Mouse (Mus musculus): ENCODE measurements at regions not wholly inside any gene's neighbourhood (a gene's known extent, or its start where the extent isn't known, plus 50 kb on each side); places are given as distances from the start of the nearest gene placed in this dataset.

GRCm38 (mm10) chr8:128559004-128559662 lies 126.3 kb upstream of the Itgb1 start:
- Histone ChIP-seq H3K9me3 (ENCODE audit: control insufficient read depth, low read length) (no peaks in the 10 kb centered on the region), H3K4me3 (ENCODE audit: low read depth, low read length) (no peak overlapping the region), H3K36me3 (ENCODE audit: control insufficient read depth, insufficient read depth, low read length) (no peaks in the 10 kb centered on the region), H3K4me1 (replicated peaks; ENCODE audit: control insufficient read depth, insufficient read depth, low read length) (no peaks in the 10 kb centered on the region), H3K4me2 (replicated peaks; ENCODE audit: low read depth, low read length) (no peak overlapping the region), H3K9ac (ENCODE audit: low read depth, low read length) (no peak overlapping the region), H3K27ac (ENCODE audit: low read depth, low read length) (no peak overlapping the region), H3K27me3 (ENCODE audit: control insufficient read depth, insufficient read depth, low read length) (no peaks in the 10 kb centered on the region)
- 95% methylated on average over 1 of the region's 1 CpGs for WGBS
- ATAC-seq (ENCODE audit: low FRiP score) (no peak), DNase-seq (ENCODE audit: low spot score) (no peak)

GRCm38 (mm10) chr8:128560418-128560817 lies 125.0 kb upstream of the Itgb1 start:
- no peak for DNase-seq (ENCODE audit: low spot score)
- no peak for ATAC-seq (ENCODE audit: low FRiP score)
- no peak overlapping the region for H3K4me3 ChIP-seq (ENCODE audit: low read depth, low read length)
- no peak overlapping the region for H3K4me2 ChIP-seq (replicated peaks; ENCODE audit: low read depth, low read length)
- no peaks in the 10 kb centered on the region for H3K4me1 ChIP-seq (replicated peaks; ENCODE audit: control insufficient read depth, insufficient read depth, low read length)
- 86% methylated on average over 2 of the region's 2 CpGs for WGBS
- H3K27ac ChIP-seq (ENCODE audit: low read depth, low read length), result no peak overlapping the region
- H3K36me3 ChIP-seq (ENCODE audit: control insufficient read depth, insufficient read depth, low read length), result no peaks in the 10 kb centered on the region
- H3K9me3 ChIP-seq (ENCODE audit: control insufficient read depth, low read length), result no peaks in the 10 kb centered on the region
- no peak overlapping the region for H3K9ac ChIP-seq (ENCODE audit: low read depth, low read length)
- H3K27me3 ChIP-seq (ENCODE audit: control insufficient read depth, insufficient read depth, low read length), result no peaks in the 10 kb centered on the region

- Histone ChIP-seq H3K36me3 (ENCODE audit: control insufficient read depth, insufficient read depth, low read length) (no peaks in the 10 kb centered on the region), H3K9ac (ENCODE audit: low read depth, low read length) (no peak overlapping the region), H3K9me3 (ENCODE audit: control insufficient read depth, low read length) (no peaks in the 10 kb centered on the region), H3K27me3 (ENCODE audit: control insufficient read depth, insufficient read depth, low read length) (no peaks in the 10 kb centered on the region), H3K4me3 (ENCODE audit: low read depth, low read length) (no peak overlapping the region), H3K4me1 (replicated peaks; ENCODE audit: control insufficient read depth, insufficient read depth, low read length) (no peaks in the 10 kb centered on the region), H3K27ac (ENCODE audit: low read depth, low read length) (no peak overlapping the region), H3K4me2 (replicated peaks; ENCODE audit: low read depth, low read length) (no peak overlapping the region)
- WGBS, result 89% methylated on average over 1 of the region's 1 CpGs
- DNase-seq (ENCODE audit: low spot score), result no peak
- ATAC-seq (ENCODE audit: low FRiP score), result no peak
These were observed 124.4 kb upstream of the Itgb1 start for GRCm38 (mm10) chr8:128561016-128561415.

- Histone ChIP-seq H3K27me3 (ENCODE audit: control insufficient read depth, insufficient read depth, low read length) (no peaks in the 10 kb centered on the region), H3K36me3 (ENCODE audit: control insufficient read depth, insufficient read depth, low read length) (no peaks in the 10 kb centered on the region), H3K9me3 (ENCODE audit: control insufficient read depth, low read length) (no peaks in the 10 kb centered on the region), H3K4me3 (ENCODE audit: low read depth, low read length) (no peak overlapping the region), H3K27ac (ENCODE audit: low read depth, low read length) (no peak overlapping the region), H3K4me2 (replicated peaks; ENCODE audit: low read depth, low read length) (no peak overlapping the region), H3K4me1 (replicated peaks; ENCODE audit: control insufficient read depth, insufficient read depth, low read length) (no peaks in the 10 kb centered on the region), H3K9ac (ENCODE audit: low read depth, low read length) (no peak overlapping the region)
- no peak for DNase-seq (ENCODE audit: low spot score)
- ATAC-seq (ENCODE audit: low FRiP score), result no peak
- 55% methylated on average over 3 of the region's 3 CpGs for WGBS
These were observed 122.8 kb upstream of the Itgb1 start for GRCm38 (mm10) chr8:128562625-128563024.

GRCm38 (mm10) chr8:128563744-128564143 lies 121.7 kb upstream of the Itgb1 start:
- no peak overlapping the region for H3K9ac ChIP-seq (ENCODE audit: low read depth, low read length)
- ATAC-seq (ENCODE audit: low FRiP score) (no peak), DNase-seq (ENCODE audit: low spot score) (no peak)
- 23% methylated on average over 3 of the region's 3 CpGs for WGBS
- no peaks in the 10 kb centered on the region for H3K27me3 ChIP-seq (ENCODE audit: control insufficient read depth, insufficient read depth, low read length)
- no peak overlapping the region for H3K27ac ChIP-seq (ENCODE audit: low read depth, low read length)
- H3K4me2 ChIP-seq (replicated peaks; ENCODE audit: low read depth, low read length), result no peak overlapping the region
- H3K4me3 ChIP-seq (ENCODE audit: low read depth, low read length), result no peak overlapping the region
- no peaks in the 10 kb centered on the region for H3K4me1 ChIP-seq (replicated peaks; ENCODE audit: control insufficient read depth, insufficient read depth, low read length)
- H3K36me3 ChIP-seq (ENCODE audit: control insufficient read depth, insufficient read depth, low read length), result no peaks in the 10 kb centered on the region
- H3K9me3 ChIP-seq (ENCODE audit: control insufficient read depth, low read length), result no peaks in the 10 kb centered on the region

DNA sequence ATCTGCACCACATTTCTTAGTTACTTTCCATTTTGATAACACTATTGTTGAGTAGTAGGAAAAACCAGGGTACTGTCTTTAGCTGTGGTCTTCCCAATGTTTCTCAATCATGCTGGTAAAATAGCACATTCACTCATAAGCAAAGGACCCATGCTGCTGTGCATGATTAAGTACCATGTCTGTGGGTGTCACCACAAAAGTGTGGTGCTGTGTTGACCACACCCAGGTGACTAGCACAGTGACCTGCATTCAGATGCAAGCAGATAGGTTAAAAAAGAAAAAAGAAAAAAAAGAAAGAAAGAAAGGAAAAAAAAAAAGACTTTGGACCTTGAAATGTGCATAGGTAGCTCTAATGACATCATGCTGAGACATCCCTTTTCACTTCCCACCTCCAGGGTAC lies 113.2 kb upstream of the Itgb1 start:
- Histone ChIP-seq H3K4me2 (replicated peaks; ENCODE audit: low read depth, low read length) (no peak overlapping the region), H3K9ac (ENCODE audit: low read depth, low read length) (no peak overlapping the region), H3K36me3 (ENCODE audit: control insufficient read depth, insufficient read depth, low read length) (no peaks in the 10 kb centered on the region), H3K27me3 (ENCODE audit: control insufficient read depth, insufficient read depth, low read length) (no peaks in the 10 kb centered on the region), H3K4me1 (replicated peaks; ENCODE audit: control insufficient read depth, insufficient read depth, low read length) (no peaks in the 10 kb centered on the region), H3K27ac (ENCODE audit: low read depth, low read length) (no peak overlapping the region), H3K4me3 (ENCODE audit: low read depth, low read length) (no peak overlapping the region), H3K9me3 (ENCODE audit: control insufficient read depth, low read length) (no peaks in the 10 kb centered on the region)
- no peak for DNase-seq (ENCODE audit: low spot score)
- ATAC-seq (ENCODE audit: low FRiP score), result no peak

DNA sequence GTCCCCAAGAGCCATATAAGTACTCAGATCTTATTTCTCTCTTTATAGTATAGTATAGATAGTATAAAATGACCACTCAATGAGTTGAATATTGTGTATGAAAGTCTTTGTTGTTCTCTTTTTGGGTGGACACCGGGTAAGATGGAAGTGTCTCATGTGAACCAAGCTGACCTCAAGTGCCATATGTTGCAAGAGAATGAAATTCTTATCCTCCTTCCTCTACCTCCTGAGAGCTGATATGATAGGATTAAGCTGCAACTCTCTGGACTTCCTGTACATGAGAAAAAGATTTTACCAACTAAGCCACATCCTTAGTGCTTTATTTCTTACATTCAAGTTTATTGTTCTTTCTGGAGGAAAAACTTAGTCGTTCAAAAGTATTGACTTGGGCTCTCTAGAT lies 91.3 kb upstream of the Itgb1 start:
- no peaks in the 10 kb centered on the region for H3K9me3 ChIP-seq (ENCODE audit: control insufficient read depth, low read length)
- H3K9ac ChIP-seq (ENCODE audit: low read depth, low read length), result no peak overlapping the region
- no peak overlapping the region for H3K27ac ChIP-seq (ENCODE audit: low read depth, low read length)
- no peaks in the 10 kb centered on the region for H3K4me1 ChIP-seq (replicated peaks; ENCODE audit: control insufficient read depth, insufficient read depth, low read length)
- no peak overlapping the region for H3K4me2 ChIP-seq (replicated peaks; ENCODE audit: low read depth, low read length)
- H3K27me3 ChIP-seq (ENCODE audit: control insufficient read depth, insufficient read depth, low read length), result no peaks in the 10 kb centered on the region
- ATAC-seq (ENCODE audit: low FRiP score) (no peak), DNase-seq (ENCODE audit: low spot score) (no peak)
- WGBS, result 73% methylated on average over 2 of the region's 2 CpGs
- H3K4me3 ChIP-seq (ENCODE audit: low read depth, low read length), result no peak overlapping the region
- no peaks in the 10 kb centered on the region for H3K36me3 ChIP-seq (ENCODE audit: control insufficient read depth, insufficient read depth, low read length)

DNA sequence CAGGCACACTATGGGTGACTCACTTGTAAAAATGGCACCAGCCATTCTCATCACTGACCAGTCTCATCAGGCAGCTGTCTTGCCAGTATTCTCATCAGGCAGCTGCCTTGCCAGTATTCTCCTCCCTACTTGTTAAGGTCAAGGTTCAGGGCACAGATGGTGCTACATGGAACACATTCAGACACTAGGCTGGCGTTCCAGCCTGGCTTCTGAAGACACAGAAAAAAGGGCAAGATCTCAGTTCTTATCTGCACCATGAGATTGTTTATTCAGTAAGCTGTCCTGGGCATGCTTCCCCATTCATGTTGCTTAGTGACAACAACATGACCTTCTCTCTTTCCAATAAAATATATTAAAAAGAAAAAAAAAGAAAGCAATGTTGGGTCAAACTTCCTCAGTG lies 90.7 kb upstream of the Itgb1 start:
- H3K9me3 ChIP-seq (ENCODE audit: control insufficient read depth, low read length), result no peaks in the 10 kb centered on the region
- H3K4me1 ChIP-seq (replicated peaks; ENCODE audit: control insufficient read depth, insufficient read depth, low read length), result no peaks in the 10 kb centered on the region
- WGBS, result 20% methylated on average over 1 of the region's 1 CpGs
- no peak overlapping the region for H3K4me3 ChIP-seq (ENCODE audit: low read depth, low read length)
- DNase-seq (ENCODE audit: low spot score), result peak; percentile 36
- no peak overlapping the region for H3K27ac ChIP-seq (ENCODE audit: low read depth, low read length)
- ATAC-seq (ENCODE audit: low FRiP score), result no peak
- no peaks in the 10 kb centered on the region for H3K27me3 ChIP-seq (ENCODE audit: control insufficient read depth, insufficient read depth, low read length)
- no peak overlapping the region for H3K4me2 ChIP-seq (replicated peaks; ENCODE audit: low read depth, low read length)
- no peaks in the 10 kb centered on the region for H3K36me3 ChIP-seq (ENCODE audit: control insufficient read depth, insufficient read depth, low read length)
- H3K9ac ChIP-seq (ENCODE audit: low read depth, low read length), result no peak overlapping the region

GRCm38 (mm10) chr8:128605588-128605987 lies 79.9 kb upstream of the Itgb1 start:
- H3K9ac ChIP-seq (ENCODE audit: low read depth, low read length), result no peak overlapping the region
- no peaks in the 10 kb centered on the region for H3K36me3 ChIP-seq (ENCODE audit: control insufficient read depth, insufficient read depth, low read length)
- H3K27ac ChIP-seq (ENCODE audit: low read depth, low read length), result no peak overlapping the region
- no peak overlapping the region for H3K4me3 ChIP-seq (ENCODE audit: low read depth, low read length)
- no peak overlapping the region for H3K4me2 ChIP-seq (replicated peaks; ENCODE audit: low read depth, low read length)
- no peaks in the 10 kb centered on the region for H3K27me3 ChIP-seq (ENCODE audit: control insufficient read depth, insufficient read depth, low read length)
- WGBS, result 92% methylated on average over 3 of the region's 3 CpGs
- DNase-seq (ENCODE audit: low spot score) (no peak), ATAC-seq (ENCODE audit: low FRiP score) (no peak)
- no peaks in the 10 kb centered on the region for H3K9me3 ChIP-seq (ENCODE audit: control insufficient read depth, low read length)
- no peaks in the 10 kb centered on the region for H3K4me1 ChIP-seq (replicated peaks; ENCODE audit: control insufficient read depth, insufficient read depth, low read length)

Data from hindbrain, embryonic 11.5 days (tissue).